Mouse (Mus musculus): ENCODE measurements at regions not wholly inside any gene's neighbourhood (a gene's known extent, or its start where the extent isn't known, plus 50 kb on each side); places are given as distances from the start of the nearest gene placed in this dataset.

- no peaks in the 10 kb centered on the region for H3K36me3 ChIP-seq (ENCODE audit: control insufficient read depth, insufficient read depth, low read length)
- TF ChIP-seq CTCF (conservative IDR thresholded peaks at IDR 0.05; ENCODE audit: insufficient read depth, insufficient read length, low read depth, low read length): no peak
- H3K27ac ChIP-seq (ENCODE audit: insufficient read depth, low read depth, low read length): peak overlapping the region; percentile 51
- H3K4me1 ChIP-seq (ENCODE audit: control insufficient read depth, insufficient read depth, low read length): peaks cover 18% of the 10 kb centered on the region
- H3K4me3 ChIP-seq (ENCODE audit: insufficient read depth, low read depth, low read length): no peak overlapping the region
- DNase-seq: peak; percentile 80
- WGBS: 13% methylated on average over 15 of the region's 15 CpGs
- no peaks in the 10 kb centered on the region for H3K27me3 ChIP-seq (replicated peaks; ENCODE audit: control insufficient read depth, insufficient read depth, low read length)
These were observed 59.4 kb downstream of the 1700001O22Rik start for GRCm38 (mm10) chr2:30743976-30744620.

- DNase-seq: peak; percentile 57
- no peaks in the 10 kb centered on the region for H3K36me3 ChIP-seq (ENCODE audit: control insufficient read depth, insufficient read depth, low read length)
- TF ChIP-seq CTCF (conservative IDR thresholded peaks at IDR 0.05; ENCODE audit: insufficient read depth, insufficient read length, low read depth, low read length): no peak
- TF ChIP-seq POLR2A (IDR thresholded peaks at IDR 0.05; ENCODE audit: low read depth, low read length): no peak
- peak overlapping the region; percentile 51 for H3K27ac ChIP-seq (ENCODE audit: insufficient read depth, low read depth, low read length)
- H3K4me1 ChIP-seq (ENCODE audit: control insufficient read depth, insufficient read depth, low read length): peaks cover 18% of the 10 kb centered on the region
- 40% methylated on average over 4 of the region's 4 CpGs for WGBS
- H3K27me3 ChIP-seq (replicated peaks; ENCODE audit: control insufficient read depth, insufficient read depth, low read length): no peaks in the 10 kb centered on the region
- H3K4me3 ChIP-seq (ENCODE audit: insufficient read depth, low read depth, low read length): no peak overlapping the region
These were observed 60.1 kb downstream of the 1700001O22Rik start for GRCm38 (mm10) chr2:30743265-30743846.

GRCm38 (mm10) chr2:30741450-30741849 lies 62.0 kb downstream of the 1700001O22Rik start:
- Histone ChIP-seq H3K4me3 (ENCODE audit: insufficient read depth, low read depth, low read length) (no peak overlapping the region), H3K27me3 (replicated peaks; ENCODE audit: control insufficient read depth, insufficient read depth, low read length) (no peaks in the 10 kb centered on the region), H3K4me1 (ENCODE audit: control insufficient read depth, insufficient read depth, low read length) (peaks cover 18% of the 10 kb centered on the region), H3K27ac (ENCODE audit: insufficient read depth, low read depth, low read length) (no peak overlapping the region), H3K36me3 (ENCODE audit: control insufficient read depth, insufficient read depth, low read length) (no peaks in the 10 kb centered on the region)
- peak; percentile 74 for DNase-seq
- 50% methylated on average over 2 of the region's 2 CpGs for WGBS
- TF ChIP-seq CTCF (conservative IDR thresholded peaks at IDR 0.05; ENCODE audit: insufficient read depth, insufficient read length, low read depth, low read length) (no peak), POLR2A (IDR thresholded peaks at IDR 0.05; ENCODE audit: low read depth, low read length) (no peak)

DNA sequence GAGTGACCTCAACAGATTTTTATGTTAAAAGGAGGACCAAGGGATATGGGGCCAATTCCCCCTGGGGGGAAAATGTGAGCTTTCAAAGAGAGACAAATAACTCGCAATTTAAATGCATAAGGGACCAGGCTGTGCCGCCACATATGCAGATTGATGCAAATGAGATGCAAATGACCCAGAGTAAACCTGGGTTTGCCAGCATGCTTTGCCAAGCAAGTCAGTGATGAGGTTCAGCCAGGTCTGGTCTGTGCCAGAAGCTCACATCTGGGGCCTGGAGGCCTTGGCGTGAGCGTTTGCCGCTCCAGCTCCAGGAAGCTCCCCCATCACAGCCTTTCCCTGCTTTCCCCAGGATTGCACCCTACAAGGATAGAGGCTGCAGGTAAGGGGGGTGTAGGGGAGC lies 65.7 kb downstream of the 1700001O22Rik start:
- H3K4me3 ChIP-seq (ENCODE audit: insufficient read depth, low read depth, low read length): no peak overlapping the region
- DNase-seq: peak; percentile 74

DNA sequence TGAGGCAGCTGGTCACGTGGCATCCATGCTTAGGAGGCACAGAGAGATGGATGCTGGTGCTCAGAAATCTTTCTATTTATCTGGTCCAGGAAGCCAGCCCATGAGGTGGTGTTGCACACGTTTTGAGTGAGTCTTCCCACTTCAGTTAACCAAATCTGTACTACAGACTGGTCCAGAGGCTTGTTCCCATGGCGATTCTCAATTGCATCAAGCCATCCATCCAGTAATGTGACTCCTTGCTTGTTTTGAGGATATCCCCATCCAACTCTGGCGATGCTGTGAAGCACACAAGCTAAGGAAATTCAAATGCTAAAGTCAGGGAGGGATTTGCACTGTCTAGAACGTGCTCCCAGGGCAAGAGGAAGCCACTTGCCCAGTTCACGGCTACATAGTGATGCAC lies 66.8 kb downstream of the 1700001O22Rik start:
- H3K27ac ChIP-seq (ENCODE audit: insufficient read depth, low read depth, low read length): no peak overlapping the region

More for the DNA sequence above, 65.7 kb downstream of the 1700001O22Rik start:
- no peaks in the 10 kb centered on the region for H3K36me3 ChIP-seq (ENCODE audit: control insufficient read depth, insufficient read depth, low read length)
- H3K4me1 ChIP-seq (ENCODE audit: control insufficient read depth, insufficient read depth, low read length): peaks cover 9% of the 10 kb centered on the region
- 63% methylated on average over 5 of the region's 5 CpGs for WGBS
- TF ChIP-seq CTCF (conservative IDR thresholded peaks at IDR 0.05; ENCODE audit: insufficient read depth, insufficient read length, low read depth, low read length) (no peak), POLR2A (IDR thresholded peaks at IDR 0.05; ENCODE audit: low read depth, low read length) (no peak)
- H3K27me3 ChIP-seq (replicated peaks; ENCODE audit: control insufficient read depth, insufficient read depth, low read length): no peaks in the 10 kb centered on the region
- no peak overlapping the region for H3K27ac ChIP-seq (ENCODE audit: insufficient read depth, low read depth, low read length)

GRCm38 (mm10) chr2:30736236-30736635 lies 67.2 kb downstream of the 1700001O22Rik start:
- TF ChIP-seq CTCF (conservative IDR thresholded peaks at IDR 0.05; ENCODE audit: insufficient read depth, insufficient read length, low read depth, low read length) (no peak), POLR2A (IDR thresholded peaks at IDR 0.05; ENCODE audit: low read depth, low read length) (no peak)
- no peak overlapping the region for H3K4me3 ChIP-seq (ENCODE audit: insufficient read depth, low read depth, low read length)
- no peaks in the 10 kb centered on the region for H3K27me3 ChIP-seq (replicated peaks; ENCODE audit: control insufficient read depth, insufficient read depth, low read length)
- WGBS: 71% methylated on average over 2 of the region's 2 CpGs
- H3K36me3 ChIP-seq (ENCODE audit: control insufficient read depth, insufficient read depth, low read length): no peaks in the 10 kb centered on the region
- no peak overlapping the region for H3K27ac ChIP-seq (ENCODE audit: insufficient read depth, low read depth, low read length)
- peaks cover 3% of the 10 kb centered on the region; the same call in 1 of the 2 replicates for H3K4me1 ChIP-seq (ENCODE audit: control insufficient read depth, insufficient read depth, low read length)
- DNase-seq: no peak

More for the DNA sequence above, 66.8 kb downstream of the 1700001O22Rik start:
- TF ChIP-seq POLR2A (IDR thresholded peaks at IDR 0.05; ENCODE audit: low read depth, low read length) (no peak), CTCF (conservative IDR thresholded peaks at IDR 0.05; ENCODE audit: insufficient read depth, insufficient read length, low read depth, low read length) (no peak)
- 90% methylated on average over 6 of the region's 6 CpGs for WGBS
- Histone ChIP-seq H3K4me3 (ENCODE audit: insufficient read depth, low read depth, low read length) (no peak overlapping the region), H3K36me3 (ENCODE audit: control insufficient read depth, insufficient read depth, low read length) (no peaks in the 10 kb centered on the region), H3K27me3 (replicated peaks; ENCODE audit: control insufficient read depth, insufficient read depth, low read length) (no peaks in the 10 kb centered on the region), H3K4me1 (ENCODE audit: control insufficient read depth, insufficient read depth, low read length) (peaks cover 3% of the 10 kb centered on the region)
- DNase-seq: no peak

GRCm38 (mm10) chr2:30733853-30734252 lies 69.6 kb downstream of the 1700001O22Rik start:
- 36% methylated on average over 6 of the region's 6 CpGs for WGBS
- DNase-seq: no peak
- Histone ChIP-seq H3K4me3 (ENCODE audit: insufficient read depth, low read depth, low read length) (no peak overlapping the region), H3K4me1 (ENCODE audit: control insufficient read depth, insufficient read depth, low read length) (peaks cover 3% of the 10 kb centered on the region; the same call in 1 of the 2 replicates), H3K27ac (ENCODE audit: insufficient read depth, low read depth, low read length) (no peak overlapping the region), H3K27me3 (replicated peaks; ENCODE audit: control insufficient read depth, insufficient read depth, low read length) (no peaks in the 10 kb centered on the region), H3K36me3 (ENCODE audit: control insufficient read depth, insufficient read depth, low read length) (no peaks in the 10 kb centered on the region)
- no peak for TF ChIP-seq CTCF (conservative IDR thresholded peaks at IDR 0.05; ENCODE audit: insufficient read depth, insufficient read length, low read depth, low read length)
- TF ChIP-seq POLR2A (IDR thresholded peaks at IDR 0.05; ENCODE audit: low read depth, low read length): no peak

Data from kidney, adult 2 months (tissue).